Mouse (Mus musculus): ENCODE results near the gene Eda2r. TPM values are rescaled to one million over a fixed set of nuclear protein-coding genes. Genes with fewer than 3 reads are reported as not detected.

Eda2r gene
- total RNA-seq (2021): 1 to 10 TPM; 2.8 to 3.2 TPM
- long read RNA-seq, experiment 1: 0 reads
- long read RNA-seq, experiment 2: 0 reads

DNA sequence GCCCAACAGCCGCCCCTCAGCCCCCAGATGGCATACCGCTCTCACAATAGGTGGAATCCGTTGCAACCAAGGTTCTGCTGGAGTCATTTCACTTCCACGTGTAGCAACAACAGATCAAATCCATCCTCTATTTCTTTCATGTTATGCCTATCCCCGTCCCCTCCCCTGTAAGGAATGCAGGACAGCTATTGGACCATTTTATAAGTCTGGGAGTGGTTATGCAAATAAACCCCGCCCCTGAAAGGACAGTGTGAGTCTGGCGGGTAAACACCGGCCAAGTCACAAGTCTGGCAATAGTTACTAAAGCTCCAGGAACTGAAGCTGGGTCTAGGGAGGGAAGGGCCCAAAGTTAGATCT lies at the start of gene Eda2r:
Eda2r (minus strand) TSS at position 152 of the 357 bp plus-strand sequence.
- DNase-seq (ENCODE audit: low spot score in 2 of 2): peak in 1 of 2 experiments; percentile 12

GRCm38 (mm10) chrX:97397872-97398271 lies 20.9 kb upstream of the Eda2r start:
- DNase-seq (ENCODE audit: low spot score in 2 of 2): no peak

GRCm38 (mm10) chrX:97378076-97378475 lies 1.1 kb upstream of the Eda2r start:
- no peak for DNase-seq (ENCODE audit: low spot score in 2 of 2)

GRCm38 (mm10) chrX:97376321-97377064 lies 523 bp downstream of the Eda2r start:
- DNase-seq (ENCODE audit: low spot score in 2 of 2): no peak

- no peak for DNase-seq (ENCODE audit: low spot score in 2 of 2)
These were observed 4.2 kb downstream of the Eda2r start for GRCm38 (mm10) chrX:97372826-97373225.

- no peak for DNase-seq (ENCODE audit: low spot score in 2 of 2)
These were observed 7.8 kb downstream of the Eda2r start for GRCm38 (mm10) chrX:97369206-97369605.

DNA sequence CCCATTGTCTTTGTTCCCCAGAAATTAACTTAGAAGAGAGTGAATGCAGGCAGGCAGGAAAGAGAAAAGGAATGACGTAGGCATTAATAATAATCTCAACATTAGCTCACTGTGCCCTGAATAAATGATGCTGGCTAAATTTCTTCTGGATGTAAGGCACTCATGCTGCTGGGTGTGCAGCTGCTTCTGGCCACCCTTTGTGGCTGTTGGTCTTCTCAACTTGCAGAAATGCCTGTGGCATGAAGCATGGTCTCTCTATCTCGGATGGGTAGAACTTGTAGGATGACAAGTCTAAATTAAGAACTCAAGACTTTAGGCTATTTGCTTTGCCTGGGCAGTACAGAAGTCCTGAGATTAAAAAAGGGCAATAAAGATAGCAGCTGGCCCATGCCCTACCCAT lies 8.3 kb downstream of the Eda2r start:
- no peak for DNase-seq (ENCODE audit: low spot score in 2 of 2)

DNA sequence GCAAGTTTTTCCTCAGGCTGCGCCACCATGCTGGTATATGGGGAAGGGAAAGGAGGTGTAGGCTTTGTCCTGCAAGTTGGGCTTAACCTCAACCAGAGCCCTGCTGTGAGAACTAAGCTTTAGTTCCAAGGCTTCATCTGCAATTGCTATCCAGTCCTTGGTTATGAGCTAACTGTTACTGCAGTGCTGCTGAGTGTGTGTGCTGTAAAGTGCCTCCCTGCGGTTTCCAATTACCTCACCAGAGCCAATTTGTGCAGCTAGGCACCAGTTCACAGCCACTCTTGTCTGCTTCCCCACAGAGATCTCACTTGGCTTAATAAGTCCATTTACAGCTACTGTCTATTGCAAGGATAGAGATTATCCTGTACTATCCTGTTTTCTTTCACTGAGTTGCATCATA lies 16.1 kb downstream of the Eda2r start:
- DNase-seq (ENCODE audit: low spot score in 2 of 2): no peak

- DNase-seq (ENCODE audit: low spot score in 2 of 2): no peak
These were observed 49.1 kb downstream of the Eda2r start for GRCm38 (mm10) chrX:97327891-97328290.
